8 mouse cellular contexts compared by ENCODE assay signal in the genomic region with DNA sequence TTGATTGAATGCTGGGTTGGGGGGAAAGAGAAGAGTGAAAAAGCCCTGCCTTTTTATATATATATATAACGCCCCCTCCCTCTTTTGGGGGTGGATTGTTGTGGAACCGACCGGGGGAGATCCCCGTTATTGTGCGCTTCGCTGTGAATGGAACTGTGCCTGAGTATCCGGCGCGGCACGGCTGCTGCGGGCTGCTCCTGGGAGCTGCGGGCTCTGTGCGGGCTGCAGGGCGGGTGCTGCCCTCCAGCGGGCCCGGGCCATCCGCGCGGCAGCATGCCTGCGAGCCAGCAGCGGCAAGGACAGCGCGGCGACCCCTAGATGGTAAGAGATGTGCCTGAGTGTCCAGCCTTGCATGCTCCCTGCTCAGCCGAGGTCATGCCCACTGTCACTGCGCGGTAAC.
A peak's percentile ranks its signal among the peaks of the same experiment; 100 is the strongest.
DNase-seq lines count a peak whose midpoint lies in the region; ATAC-seq and TF ChIP-seq lines count a peak whose summit lies in the region.

No protein-coding gene starts in this region.

- 5% methylated on average over 27 of the region's 27 CpGs for WGBS in spleen, adult 2 months
- WGBS in heart, embryonic 10.5 days = under 1% methylated on average over 27 of the region's 27 CpGs
- 1% methylated on average over 27 of the region's 27 CpGs for WGBS in liver, embryonic 15.5 days (ENCODE audit: insufficient replicate concordance)
- WGBS in neural tube, embryonic 12.5 days = 0% methylated on average over 27 of the region's 27 CpGs

- 0 out of 2 replicates have a peak, but pooled peaks cover 1% of the 10 kb centered on the region for H3K27me3 ChIP-seq in spleen, adult 2 months (ENCODE audit: control insufficient read depth, insufficient read depth, low read length)
- 0 out of 2 replicates have a peak, but pooled peaks cover 2% of the 10 kb centered on the region for H3K27me3 ChIP-seq in heart, embryonic 10.5 days (ENCODE audit: insufficient read depth, poor library complexity, severe bottlenecking)
- peaks cover 91% of the 10 kb centered on the region for H3K27me3 ChIP-seq in liver, embryonic 15.5 days
- peaks cover 21% of the 10 kb centered on the region; the same call in 1 of the 2 replicates for H3K27me3 ChIP-seq in neural tube, embryonic 12.5 days (replicated peaks)

- peak; percentile 14; the same call in 1 of the 2 replicates for TF ChIP-seq CTCF in spleen, adult 2 months (IDR thresholded peaks at IDR 0.05; ENCODE audit: extremely low read depth, insufficient read depth, insufficient read length, insufficient replicate concordance)

- H3K4me2 ChIP-seq in liver, embryonic 15.5 days = peak overlapping the region; percentile 54
- H3K4me2 ChIP-seq in neural tube, embryonic 12.5 days (replicated peaks) = peak overlapping the region; percentile 60

- DNase-seq in spleen, adult 2 months (ENCODE audit: low read depth in 1 of 2, low spot score in 2 of 2) = no peak
- no peak for DNase-seq in spleen, adult 12 weeks (ENCODE audit: low spot score)
- DNase-seq in embryo, embryonic 9.5 days (ENCODE audit: extremely low spot score) = peak; percentile 76
- DNase-seq in heart, embryonic 10.5 days (ENCODE audit: low spot score) = peak; percentile 83
- DNase-seq in kidney, adult 9 months = peak; percentile 40
- DNase-seq in thymus, postnatal 4 days = peak; percentile 64

- H3K4me3 ChIP-seq in spleen, adult 2 months (ENCODE audit: extremely low read depth, insufficient read depth, insufficient read length) = peak overlapping the region; percentile 27; the same call in 1 of the 2 replicates
- H3K4me3 ChIP-seq in heart, embryonic 10.5 days = peak overlapping the region; percentile 53
- H3K4me3 ChIP-seq in liver, embryonic 15.5 days (replicated peaks) = peak overlapping the region; percentile 27
- H3K4me3 ChIP-seq in neural tube, embryonic 12.5 days = peak overlapping the region; percentile 20

- H3K27ac ChIP-seq in spleen, adult 2 months (ENCODE audit: insufficient read depth, low read length) = no peak overlapping the region
- H3K27ac ChIP-seq in heart, embryonic 10.5 days = peak overlapping the region; percentile 74; the same call in 1 of the 2 replicates
- no peak overlapping the region for H3K27ac ChIP-seq in liver, embryonic 15.5 days (replicated peaks)
- H3K27ac ChIP-seq in neural tube, embryonic 12.5 days = no peak overlapping the region

- TF ChIP-seq POLR2A in spleen, adult 2 months (IDR thresholded peaks at IDR 0.05; ENCODE audit: low read depth, low read length) = no peak

- no peaks in the 10 kb centered on the region for H3K9me3 ChIP-seq in heart, embryonic 10.5 days
- no peaks in the 10 kb centered on the region for H3K9me3 ChIP-seq in liver, embryonic 15.5 days (replicated peaks)
- no peaks in the 10 kb centered on the region for H3K9me3 ChIP-seq in neural tube, embryonic 12.5 days

- H3K36me3 ChIP-seq in spleen, adult 2 months (ENCODE audit: control insufficient read depth, insufficient read depth, low read length) = no peaks in the 10 kb centered on the region
- H3K36me3 ChIP-seq in heart, embryonic 10.5 days = no peaks in the 10 kb centered on the region
- no peaks in the 10 kb centered on the region for H3K36me3 ChIP-seq in liver, embryonic 15.5 days (replicated peaks)
- no peaks in the 10 kb centered on the region for H3K36me3 ChIP-seq in neural tube, embryonic 12.5 days

- no peaks in the 10 kb centered on the region for H3K4me1 ChIP-seq in spleen, adult 2 months (ENCODE audit: control insufficient read depth, insufficient read depth, insufficient read length)
- H3K4me1 ChIP-seq in heart, embryonic 10.5 days = peaks cover 33% of the 10 kb centered on the region
- peaks cover 5% of the 10 kb centered on the region; the same call in 1 of the 2 replicates for H3K4me1 ChIP-seq in liver, embryonic 15.5 days (replicated peaks)
- H3K4me1 ChIP-seq in neural tube, embryonic 12.5 days = peaks cover 35% of the 10 kb centered on the region

- peak overlapping the region; percentile 20; the same call in 1 of the 2 replicates for H3K9ac ChIP-seq in liver, embryonic 15.5 days
- no peak overlapping the region; the same call in 1 of the 2 replicates for H3K9ac ChIP-seq in neural tube, embryonic 12.5 days

- ATAC-seq in liver, embryonic 15.5 days (ENCODE audit: insufficient read depth) = no peak; the same call in 1 of the 2 replicates
- no peak for ATAC-seq in neural tube, embryonic 12.5 days (ENCODE audit: low FRiP score, low read depth)

Comparison
In these comparisons a context has a peak if more than half of its experiments do, and no peak if none do; other contexts are left out.
1. DNase-seq: peak in embryo, embryonic 9.5 days (single experiment), heart, embryonic 10.5 days (single experiment), kidney, adult 9 months (single experiment) and thymus, postnatal 4 days (single experiment); none in spleen, adult 2 months (0 of 2) and spleen, adult 12 weeks (single experiment).
2. Peak in every context shown above with its lines, with median percentiles within 50 percentile points of each other: H3K4me3 ChIP-seq.